Mouse (Mus musculus) MEL (cell line): ENCODE data around the gene Nosip. TPM values are rescaled to one million over a fixed set of nuclear protein-coding genes. Genes with fewer than 3 reads are reported as not detected.

ENCODE experiments used
- DNase-seq: peaks from one replicate; pipeline ENCODE4 v3.0.0; 2011; ENCODE audit warnings: low read depth, low spot score
- H3K27ac ChIP-seq: 2 replicates; pipeline ENCODE4 v1.5.1; 2012; ENCODE audit warnings: low read depth, mild to moderate bottlenecking, control low read depth, low read length, moderate library complexity; ENCODE audit not compliant: control insufficient read depth
- H3K27me3 ChIP-seq, 2 experiments: fragments of 150-350 bp in 1 of 2; sonication (generic) in 1 of 2; 2 replicates each; pipeline ENCODE4 v1.6.1; 2012; ENCODE audit warnings: low read length in 2 of 2, mild to moderate bottlenecking in 2 of 2, improper control_type of control experiment in 1 of 2, moderate library complexity in 1 of 2; ENCODE audit not compliant: insufficient read depth in 2 of 2, control insufficient read depth in 1 of 2
- H3K36me3 ChIP-seq, 2 experiments: 2 replicates each; pipeline ENCODE4 v1.6.1; 2012 to 2014; ENCODE audit warnings: low read length in 2 of 2, improper control_type of control experiment in 1 of 2, inconsistent platforms in 1 of 2, mild to moderate bottlenecking in 1 of 2; ENCODE audit not compliant: insufficient read depth in 2 of 2, control insufficient read depth in 1 of 2
- H3K4me1 ChIP-seq, 2 experiments: fragments of 150-350 bp in 1 of 2; sonication (generic) in 1 of 2; 2 replicates each; pipeline ENCODE4 v1.6.1; 2012; ENCODE audit warnings: low read length in 2 of 2, improper control_type of control experiment in 1 of 2, mild to moderate bottlenecking in 1 of 2; ENCODE audit not compliant: insufficient read depth in 2 of 2, control insufficient read depth in 1 of 2
- H3K4me3 ChIP-seq, 2 experiments: fragments of 150-350 bp in 1 of 2; sonication (generic) in 1 of 2; 2 replicates each; pipeline ENCODE4 v1.5.1; 2012; ENCODE audit warnings: low read depth in 2 of 2, low read length in 2 of 2, mild to moderate bottlenecking in 2 of 2, moderate library complexity in 2 of 2, control low read depth in 1 of 2, improper control_type of control experiment in 1 of 2; ENCODE audit not compliant: control insufficient read depth in 1 of 2, insufficient read depth in 1 of 2
- H3K79me2 ChIP-seq: 2 replicates; pipeline ENCODE4 v1.6.1; 2012; ENCODE audit warnings: mild to moderate bottlenecking, low read length, moderate library complexity; ENCODE audit not compliant: control insufficient read depth, poor library complexity, insufficient read depth
- H3K9ac ChIP-seq: 2 replicates; pipeline ENCODE4 v1.6.1; 2012; ENCODE audit warnings: low read depth, mild to moderate bottlenecking, control low read depth, low read length, moderate library complexity; ENCODE audit not compliant: control insufficient read depth, poor library complexity, severe bottlenecking
- H3K9me3 ChIP-seq: fragments of 150-350 bp; sonication (generic); replicated peaks from 2 replicates; pipeline ENCODE4 v1.6.1; 2012; ENCODE audit warnings: mild to moderate bottlenecking, low read length, improper control_type of control experiment, moderate library complexity; ENCODE audit not compliant: insufficient read depth
- BHLHE40 ChIP-seq: IDR thresholded peaks from 2 replicates; pipeline ENCODE4 v1.6.1; 2012; ENCODE audit warnings: low read depth, mild to moderate bottlenecking, inconsistent platforms, low read length, improper control_type of control experiment, borderline replicate concordance
- CTCF ChIP-seq, 3 experiments: IDR thresholded peaks in 2 of 3; conservative IDR thresholded peaks in 1 of 3; 2 replicates each; pipeline ENCODE4 v1.5.1; 2011 to 2012; ENCODE audit warnings: low read length in 3 of 3, low read depth in 2 of 3, mild to moderate bottlenecking in 2 of 3, improper control_type of control experiment in 1 of 3, inconsistent platforms in 1 of 3, mixed read lengths in 1 of 3, moderate library complexity in 1 of 3; ENCODE audit not compliant: control insufficient read depth in 1 of 3, insufficient read depth in 1 of 3, poor library complexity in 1 of 3, severe bottlenecking in 1 of 3
- ETS1 ChIP-seq: IDR thresholded peaks from 2 replicates; pipeline ENCODE4 v1.6.1; 2012; ENCODE audit warnings: low read depth, mild to moderate bottlenecking, inconsistent platforms, low read length, improper control_type of control experiment, moderate library complexity
- GATA1 ChIP-seq: IDR thresholded peaks from 2 replicates; pipeline ENCODE4 v1.6.1; 2011; ENCODE audit warnings: low read depth, low read length, improper control_type of control experiment
- HCFC1 ChIP-seq: IDR thresholded peaks from 2 replicates; pipeline ENCODE4 v1.6.1; 2012; ENCODE audit warnings: low read depth, mild to moderate bottlenecking, inconsistent platforms, low read length, improper control_type of control experiment, moderate library complexity
- KAT2A ChIP-seq: conservative IDR thresholded peaks from 2 replicates; pipeline ENCODE4 v1.6.1; 2012; ENCODE audit warnings: low read depth, low read length, improper control_type of control experiment, inconsistent platforms
- MAX ChIP-seq: IDR thresholded peaks from 2 replicates; pipeline ENCODE4 v1.6.1; 2011; ENCODE audit warnings: low read length, improper control_type of control experiment
- MAZ ChIP-seq: IDR thresholded peaks from 2 replicates; pipeline ENCODE4 v1.6.1; 2012; ENCODE audit warnings: low read depth, mild to moderate bottlenecking, inconsistent platforms, low read length, improper control_type of control experiment
- MEF2A ChIP-seq: IDR thresholded peaks from 2 replicates; pipeline ENCODE4 v1.6.1; 2014; ENCODE audit warnings: low read depth, mild to moderate bottlenecking, inconsistent platforms, low read length, improper control_type of control experiment; ENCODE audit not compliant: poor library complexity, insufficient replicate concordance, severe bottlenecking; ENCODE audit errors: extremely low read depth
- MXI1 ChIP-seq: IDR thresholded peaks from 2 replicates; pipeline ENCODE4 v1.6.1; 2011; ENCODE audit warnings: mild to moderate bottlenecking, low read depth, low read length, improper control_type of control experiment
- MYB ChIP-seq: IDR thresholded peaks from 2 replicates; pipeline ENCODE4 v1.6.1; 2011; ENCODE audit warnings: mild to moderate bottlenecking, low read depth, low read length, improper control_type of control experiment
- MYC ChIP-seq: IDR thresholded peaks from 2 replicates; pipeline ENCODE4 v1.6.1; 2011; ENCODE audit warnings: low read depth, mild to moderate bottlenecking, low read length, improper control_type of control experiment, moderate library complexity
- NELFE ChIP-seq: IDR thresholded peaks from 2 replicates; pipeline ENCODE4 v1.6.1; 2011; ENCODE audit warnings: low read depth, low read length, improper control_type of control experiment
- NRF1 ChIP-seq: IDR thresholded peaks from 2 replicates; pipeline ENCODE4 v1.6.1; 2014; ENCODE audit warnings: low read depth, mild to moderate bottlenecking, inconsistent platforms, low read length, improper control_type of control experiment, moderate library complexity; ENCODE audit not compliant: poor library complexity, insufficient read depth, severe bottlenecking
- TAL1 ChIP-seq: IDR thresholded peaks from 2 replicates; pipeline ENCODE4 v1.6.1; 2012; ENCODE audit warnings: mild to moderate bottlenecking, inconsistent platforms, low read length, moderate library complexity, mixed read lengths
- UBTF ChIP-seq: IDR thresholded peaks from 2 replicates; pipeline ENCODE4 v1.6.1; 2012; ENCODE audit warnings: low read depth, mild to moderate bottlenecking, inconsistent platforms, low read length, improper control_type of control experiment, moderate library complexity, borderline replicate concordance; ENCODE audit not compliant: insufficient read depth
- USF1 ChIP-seq: IDR thresholded peaks from 2 replicates; pipeline ENCODE4 v1.6.1; 2014; ENCODE audit warnings: low read depth, mild to moderate bottlenecking, inconsistent platforms, low read length, improper control_type of control experiment, moderate library complexity
- USF2 ChIP-seq, 2 experiments: IDR thresholded peaks; 2 replicates each; pipeline ENCODE4 v1.6.1; 2011 to 2012; ENCODE audit warnings: improper control_type of control experiment in 2 of 2, low read length in 2 of 2, borderline replicate concordance in 1 of 2, inconsistent platforms in 1 of 2, low read depth in 1 of 2, mild to moderate bottlenecking in 1 of 2; ENCODE audit not compliant: insufficient read depth in 1 of 2
- polyA plus RNA-seq, 2 experiments: library from polyadenylated mRNA; stranded (reverse) in 1 of 2; unstranded in 1 of 2; fragments of >175 nt in 1 of 2; fragments of >200 nt in 1 of 2; gene quantifications; 2 replicates each; pipeline versions ENCODE4 v1.2.1 to v1.2.4; 2012; ENCODE audit warnings: low replicate concordance in 2 of 2, low read depth in 1 of 2; ENCODE audit not compliant: insufficient read length in 2 of 2, insufficient read depth in 1 of 2, missing spikeins in 1 of 2
- total RNA-seq: library from RNA; depleted of rRNA; stranded (reverse); fragments of 300-350 nt; gene quantifications from 2 replicates; pipeline ENCODE4 v1.2.3, GENCODE M21; 2012

Gene Nosip
- total and polyA plus RNA-seq, 3 experiments = 50.7 to 78.9 TPM; not detected in 1

GRCm38 (mm10) chr7:45047491-45047890 lies 14.7 kb upstream of the Nosip start:
- Histone ChIP-seq H3K27ac (no peak overlapping the region), H3K27me3 (no peaks in the 10 kb centered on the region), H3K9me3 (no peaks in the 10 kb centered on the region), H3K4me1 (peaks cover 3 to 10% of the 10 kb centered on the region in 2 experiments; a peak in 3 of 4 replicates), H3K79me2 (peaks cover 16% of the 10 kb centered on the region), H3K4me3 (no peak overlapping the region), H3K36me3 (peaks cover 3 to 5% of the 10 kb centered on the region in 2 experiments), H3K9ac (no peak overlapping the region)
- no peak for TF ChIP-seq MAZ
- TF ChIP-seq MAX = no peak
- no peak for DNase-seq

- DNase-seq = no peak
- peaks cover 20% of the 10 kb centered on the region for H3K79me2 ChIP-seq
- H3K4me3 ChIP-seq = no peak overlapping the region
- no peak overlapping the region for H3K9ac ChIP-seq
- no peaks in the 10 kb centered on the region for H3K27me3 ChIP-seq
- TF ChIP-seq MYB (no peak), CTCF (IDR thresholded peaks at IDR 0.05 in 2 of 3, conservative IDR thresholded peaks at IDR 0.05 in 1 of 3; ENCODE audit: control insufficient read depth in 1 of 3, insufficient read depth in 1 of 3, low read depth in 2 of 3, low read length in 3 of 3, poor library complexity in 1 of 3, severe bottlenecking in 1 of 3) (peak in 1 of 3 experiments; percentile 34; a peak in 3 of 6 replicates)
- H3K27ac ChIP-seq = no peak overlapping the region
- H3K9me3 ChIP-seq = no peaks in the 10 kb centered on the region
- H3K4me1 ChIP-seq = peaks cover 3 to 10% of the 10 kb centered on the region in 2 experiments; a peak in 3 of 4 replicates
- peaks cover 3 to 5% of the 10 kb centered on the region in 2 experiments for H3K36me3 ChIP-seq
Observed at GRCm38 (mm10) chr7:45048001-45048890, 14.0 kb upstream of the Nosip start.

DNA sequence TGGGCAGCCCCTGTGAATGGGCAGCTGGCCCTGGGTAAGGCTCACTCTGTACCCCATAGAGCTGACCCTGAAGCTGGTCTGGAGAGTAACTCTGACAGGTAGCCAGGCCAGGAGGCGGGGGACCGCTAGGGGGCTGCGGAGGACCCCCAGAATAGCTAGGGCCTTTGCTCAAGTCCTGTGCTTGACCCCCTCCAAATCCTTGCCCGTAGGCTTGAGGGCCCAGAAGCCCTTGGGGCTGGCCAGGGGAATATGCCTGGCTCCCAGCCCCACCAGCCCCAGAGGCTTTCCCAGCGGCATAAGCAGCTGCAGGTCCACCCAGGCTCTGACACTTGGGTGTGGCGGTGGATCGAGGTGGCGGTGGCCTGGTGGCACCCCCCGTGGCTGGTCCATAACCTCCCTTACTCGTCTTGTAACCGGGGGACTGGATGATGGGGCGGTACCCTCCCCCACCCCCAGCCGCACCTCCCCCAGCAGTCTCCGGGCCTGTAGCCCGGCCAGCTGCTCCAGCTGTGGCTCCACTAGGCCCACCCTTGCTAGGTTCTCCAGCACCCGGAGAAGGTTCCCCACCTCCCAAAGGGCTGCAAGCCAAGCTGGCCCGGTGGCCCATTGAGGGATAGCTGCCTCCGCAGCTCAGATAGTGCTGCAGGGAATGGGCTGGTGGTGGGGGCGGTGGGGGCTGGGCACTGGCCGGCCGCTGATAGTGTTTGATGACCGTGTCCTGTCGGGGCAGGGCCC lies 13.1 kb upstream of the Nosip start:
- no peaks in the 10 kb centered on the region for H3K9me3 ChIP-seq
- H3K36me3 ChIP-seq = peaks cover under 1 to 3% of the 10 kb centered on the region in 2 experiments; a peak in 3 of 4 replicates
- no peaks in the 10 kb centered on the region for H3K27me3 ChIP-seq
- no peak for DNase-seq
- peaks cover 3 to 10% of the 10 kb centered on the region in 2 experiments; a peak in 3 of 4 replicates for H3K4me1 ChIP-seq
- H3K4me3 ChIP-seq = no peak overlapping the region
- peaks cover 25% of the 10 kb centered on the region for H3K79me2 ChIP-seq
- no peak overlapping the region for H3K9ac ChIP-seq
- no peak overlapping the region for H3K27ac ChIP-seq
- TF ChIP-seq CTCF (IDR thresholded peaks at IDR 0.05 in 2 of 3, conservative IDR thresholded peaks at IDR 0.05 in 1 of 3; ENCODE audit: control insufficient read depth in 1 of 3, insufficient read depth in 1 of 3, low read depth in 2 of 3, low read length in 3 of 3, poor library complexity in 1 of 3, severe bottlenecking in 1 of 3) = no peak
- TF ChIP-seq MEF2A = no peak
- no peak for TF ChIP-seq KAT2A
- no peak for TF ChIP-seq BHLHE40
- TF ChIP-seq UBTF = no peak
- no peak for TF ChIP-seq MYB
- TF ChIP-seq GATA1 = no peak
- TF ChIP-seq USF2 (IDR thresholded peaks at IDR 0.05; ENCODE audit: borderline replicate concordance in 1 of 2, insufficient read depth in 1 of 2, low read depth in 1 of 2, low read length in 2 of 2) = no peak
- no peak for TF ChIP-seq MYC
- TF ChIP-seq NRF1 = no peak
- TF ChIP-seq MXI1 = no peak
- no peak for TF ChIP-seq NELFE
- no peak for TF ChIP-seq USF1
- no peak for TF ChIP-seq HCFC1
- TF ChIP-seq ETS1 = no peak
- TF ChIP-seq TAL1 = no peak
